Mouse (Mus musculus): ENCODE measurements around the gene Cntln. TPM values are rescaled to one million over a fixed set of nuclear protein-coding genes. Genes with fewer than 3 reads are reported as not detected.
A peak's percentile ranks its signal among the peaks of the same experiment; 100 is the strongest.

The Cntln gene
- polyA plus RNA-seq, 1 experiment: 6.4 TPM

DNA sequence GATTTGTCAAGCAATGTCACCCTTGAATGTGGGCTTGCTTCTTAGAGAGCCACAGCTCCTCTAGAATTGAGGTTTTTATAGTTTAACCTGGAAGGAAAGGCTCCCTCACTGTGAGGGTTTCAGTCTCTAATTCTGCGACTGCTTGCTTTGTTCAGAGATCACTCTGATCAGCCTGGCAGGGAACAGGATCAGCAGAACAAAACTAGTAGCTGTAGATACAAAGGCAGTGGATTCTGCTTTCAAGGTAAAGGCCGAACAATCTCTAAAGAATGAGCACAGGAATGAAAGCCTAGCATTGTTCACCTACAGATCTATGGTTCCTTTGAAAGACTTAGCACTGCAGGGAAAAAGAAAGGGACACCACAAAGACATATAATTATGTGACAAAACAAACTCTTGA, 161.6 kb downstream of the Cntln start:
- no peak for TF ChIP-seq CTCF (IDR thresholded peaks at IDR 0.05; ENCODE audit: low read depth, low read length)
- TF ChIP-seq POLR2A (IDR thresholded peaks at IDR 0.05; ENCODE audit: borderline replicate concordance, low read depth, low read length): no peak
- Histone ChIP-seq H3K27ac (ENCODE audit: insufficient read depth, low read depth, low read length) (no peak overlapping the region), H3K4me3 (ENCODE audit: insufficient read depth, low read length) (no peak overlapping the region), H3K4me1 (ENCODE audit: control insufficient read depth, insufficient read depth, low read length) (no peaks in the 10 kb centered on the region)

DNA sequence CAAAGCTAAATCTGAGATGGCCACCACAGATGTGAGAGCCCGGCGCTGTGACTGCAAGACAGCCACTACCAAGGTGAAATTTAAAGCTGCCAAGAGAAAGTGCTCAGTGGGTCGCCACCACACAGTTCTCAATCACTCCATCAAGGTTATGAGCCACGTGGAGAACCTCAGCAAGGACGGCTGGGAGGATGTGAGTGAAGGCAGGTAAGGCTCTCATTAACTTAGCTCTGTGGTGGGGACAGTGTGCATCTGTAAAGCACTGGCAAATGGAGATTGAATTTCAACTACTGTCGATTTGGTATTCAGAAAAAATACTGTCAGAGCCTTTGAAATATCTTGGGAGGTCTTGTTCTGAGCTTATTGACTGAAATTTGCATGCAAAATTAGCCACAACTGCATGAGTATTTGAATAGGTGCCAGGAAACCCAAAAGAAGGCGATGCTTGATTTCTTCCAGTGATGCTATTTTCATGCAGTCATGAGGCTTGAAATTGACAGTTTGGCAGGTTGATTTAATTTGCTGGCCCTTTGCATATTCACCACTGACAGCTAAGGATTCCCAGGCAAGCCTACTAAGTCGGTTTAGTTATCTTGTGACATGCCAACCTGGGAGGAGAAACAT, 165.9 kb downstream of the Cntln start:
- Histone ChIP-seq H3K4me3 (ENCODE audit: insufficient read depth, low read length) (no peak overlapping the region), H3K4me1 (ENCODE audit: control insufficient read depth, insufficient read depth, low read length) (no peaks in the 10 kb centered on the region), H3K27ac (ENCODE audit: insufficient read depth, low read depth, low read length) (no peak overlapping the region)
- TF ChIP-seq POLR2A (IDR thresholded peaks at IDR 0.05; ENCODE audit: borderline replicate concordance, low read depth, low read length) (no peak), CTCF (IDR thresholded peaks at IDR 0.05; ENCODE audit: low read depth, low read length) (no peak)

DNA sequence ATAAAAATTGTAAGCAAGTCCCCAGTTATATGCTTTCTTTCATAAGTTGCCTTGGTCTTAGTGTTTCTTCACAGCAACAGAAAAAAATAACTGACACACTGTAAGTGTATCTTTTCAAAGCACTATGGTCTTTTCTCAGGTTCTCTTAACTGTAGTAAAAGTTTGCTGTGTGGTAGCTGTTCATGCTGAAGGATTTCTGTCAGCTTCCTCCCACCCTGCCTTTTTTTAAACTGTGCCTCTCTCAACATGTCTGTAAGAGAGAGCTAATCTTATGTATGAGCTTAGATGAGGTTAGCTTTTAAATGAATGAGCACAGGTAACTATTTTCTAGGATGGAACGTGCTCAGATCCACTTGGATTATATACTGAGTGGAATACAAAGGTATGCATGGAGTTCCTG, 170.5 kb downstream of the Cntln start:
- no peaks in the 10 kb centered on the region for H3K4me1 ChIP-seq (ENCODE audit: control insufficient read depth, insufficient read depth, low read length)
- no peak overlapping the region for H3K4me3 ChIP-seq (ENCODE audit: insufficient read depth, low read length)
- no peak overlapping the region for H3K27ac ChIP-seq (ENCODE audit: insufficient read depth, low read depth, low read length)
- TF ChIP-seq POLR2A (IDR thresholded peaks at IDR 0.05; ENCODE audit: borderline replicate concordance, low read depth, low read length) (no peak), CTCF (IDR thresholded peaks at IDR 0.05; ENCODE audit: low read depth, low read length) (no peak)

DNA sequence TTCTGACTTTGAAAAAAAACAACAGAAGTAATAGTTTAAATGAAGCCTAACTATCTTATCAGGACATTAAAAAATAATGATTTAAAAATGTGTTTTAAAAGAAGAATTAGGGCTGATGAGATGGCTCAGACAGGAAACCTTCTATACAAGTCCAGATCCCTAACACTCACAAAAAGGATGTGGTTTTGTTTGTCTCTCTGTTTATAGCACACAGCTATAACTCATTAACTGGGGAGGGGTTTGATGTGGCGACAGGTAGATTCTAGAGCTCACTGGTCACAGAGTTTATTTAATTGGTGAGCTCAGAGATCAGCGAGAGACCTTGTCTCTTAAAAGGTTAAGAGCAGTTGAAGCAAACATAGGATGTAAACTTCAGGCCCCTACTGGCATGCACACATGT, 175.5 kb downstream of the Cntln start:
- H3K4me1 ChIP-seq (ENCODE audit: control insufficient read depth, insufficient read depth, low read length): no peaks in the 10 kb centered on the region
- no peak for TF ChIP-seq POLR2A (IDR thresholded peaks at IDR 0.05; ENCODE audit: borderline replicate concordance, low read depth, low read length)
- no peak for TF ChIP-seq CTCF (IDR thresholded peaks at IDR 0.05; ENCODE audit: low read depth, low read length)
- no peak overlapping the region for H3K4me3 ChIP-seq (ENCODE audit: insufficient read depth, low read length)
- H3K27ac ChIP-seq (ENCODE audit: insufficient read depth, low read depth, low read length): no peak overlapping the region

DNA sequence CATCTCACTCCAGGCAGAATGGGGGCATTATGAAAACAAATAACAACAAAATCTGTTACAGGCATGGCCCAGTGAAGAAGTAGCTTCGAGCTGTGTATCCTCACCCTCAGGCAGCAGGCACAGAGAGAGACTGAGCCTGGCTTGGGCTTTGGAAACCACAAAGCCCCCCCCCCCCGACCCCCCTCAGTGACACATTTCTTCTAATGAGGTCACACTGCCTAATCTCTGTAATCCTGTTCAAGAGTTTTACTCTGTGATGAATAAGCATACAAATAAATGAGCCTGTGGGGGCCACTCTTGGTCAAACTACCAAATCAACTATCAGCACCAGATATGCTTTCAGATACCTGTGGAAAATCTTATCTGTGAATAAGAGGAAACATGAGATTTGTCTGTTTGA, 177.6 kb downstream of the Cntln start:
- Histone ChIP-seq H3K27ac (ENCODE audit: insufficient read depth, low read depth, low read length) (no peak overlapping the region), H3K4me3 (ENCODE audit: insufficient read depth, low read length) (no peak overlapping the region), H3K4me1 (ENCODE audit: control insufficient read depth, insufficient read depth, low read length) (no peaks in the 10 kb centered on the region)
- TF ChIP-seq POLR2A (IDR thresholded peaks at IDR 0.05; ENCODE audit: borderline replicate concordance, low read depth, low read length) (no peak), CTCF (IDR thresholded peaks at IDR 0.05; ENCODE audit: low read depth, low read length) (no peak)

DNA sequence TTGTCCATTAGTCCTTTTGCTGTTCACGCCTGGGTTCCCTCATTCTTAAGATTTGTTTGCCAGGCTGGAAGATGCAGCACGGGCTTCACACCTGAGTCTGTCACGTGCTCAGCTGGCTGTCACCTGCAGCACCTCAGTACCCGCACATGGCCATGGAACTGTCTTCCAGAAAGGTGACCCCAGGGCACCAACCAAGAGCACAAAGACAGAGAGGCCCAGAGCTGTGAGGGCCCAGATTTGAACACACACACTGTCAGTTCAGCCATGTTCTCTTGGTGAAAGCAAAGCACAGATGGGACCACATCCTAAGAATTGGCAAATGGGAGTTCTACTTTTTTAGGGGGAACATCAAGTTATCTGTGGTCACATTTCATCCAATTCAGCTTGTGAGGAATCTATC, 211.9 kb downstream of the Cntln start:
- no peaks in the 10 kb centered on the region for H3K4me1 ChIP-seq (ENCODE audit: control insufficient read depth, insufficient read depth, low read length)
- H3K27ac ChIP-seq (ENCODE audit: insufficient read depth, low read depth, low read length): no peak overlapping the region
- TF ChIP-seq CTCF (IDR thresholded peaks at IDR 0.05; ENCODE audit: low read depth, low read length) (no peak), POLR2A (IDR thresholded peaks at IDR 0.05; ENCODE audit: borderline replicate concordance, low read depth, low read length) (no peak)
- H3K4me3 ChIP-seq (ENCODE audit: insufficient read depth, low read length): no peak overlapping the region

DNA sequence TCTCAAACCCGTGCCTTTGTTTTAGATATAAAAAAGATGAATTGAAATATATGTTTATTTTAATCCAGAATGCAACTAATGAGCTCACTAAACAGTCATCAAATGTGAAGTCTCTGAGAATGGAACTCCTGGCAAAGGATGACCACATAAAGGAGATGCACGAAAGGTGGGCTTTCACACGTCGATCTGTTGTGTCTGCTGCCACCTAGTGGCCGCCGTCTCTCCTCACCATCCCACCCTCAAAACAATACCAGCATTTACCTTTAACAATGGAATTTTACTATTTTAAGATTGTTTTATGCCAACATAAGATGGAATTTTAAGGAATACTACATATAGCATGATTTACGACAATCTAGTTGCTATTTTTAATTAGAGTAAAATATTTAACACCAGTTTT, 212.6 kb downstream of the Cntln start:
- no peak for TF ChIP-seq POLR2A (IDR thresholded peaks at IDR 0.05; ENCODE audit: borderline replicate concordance, low read depth, low read length)
- peak; percentile 86 for TF ChIP-seq CTCF (IDR thresholded peaks at IDR 0.05; ENCODE audit: low read depth, low read length)
- Histone ChIP-seq H3K27ac (ENCODE audit: insufficient read depth, low read depth, low read length) (no peak overlapping the region), H3K4me1 (ENCODE audit: control insufficient read depth, insufficient read depth, low read length) (no peaks in the 10 kb centered on the region), H3K4me3 (ENCODE audit: insufficient read depth, low read length) (no peak overlapping the region)

DNA sequence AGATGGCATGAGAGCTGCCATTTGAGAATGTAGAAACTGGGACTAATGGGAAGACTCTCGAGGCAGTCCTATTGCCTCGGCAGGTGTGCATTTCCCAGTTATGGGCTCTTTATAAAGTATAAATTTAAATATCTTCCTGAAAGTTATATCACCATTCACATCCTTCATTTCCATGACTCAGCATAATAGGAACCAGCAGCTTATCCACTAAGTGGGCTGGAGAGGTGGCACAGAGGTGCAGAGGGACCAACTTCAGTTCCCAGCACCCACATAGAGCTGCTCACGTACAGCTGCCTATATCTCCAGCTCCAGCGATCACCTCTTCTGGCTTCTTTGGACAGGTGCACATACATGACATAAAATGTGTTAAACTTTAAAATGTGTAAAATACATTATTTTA, 218.1 kb downstream of the Cntln start:
- H3K4me3 ChIP-seq (ENCODE audit: insufficient read depth, low read length): no peak overlapping the region
- H3K27ac ChIP-seq (ENCODE audit: insufficient read depth, low read depth, low read length): no peak overlapping the region
- TF ChIP-seq CTCF (IDR thresholded peaks at IDR 0.05; ENCODE audit: low read depth, low read length): no peak
- TF ChIP-seq POLR2A (IDR thresholded peaks at IDR 0.05; ENCODE audit: borderline replicate concordance, low read depth, low read length): no peak
- 0 out of 2 replicates have a peak, but pooled peaks cover 2% of the 10 kb centered on the region for H3K4me1 ChIP-seq (ENCODE audit: control insufficient read depth, insufficient read depth, low read length)

DNA sequence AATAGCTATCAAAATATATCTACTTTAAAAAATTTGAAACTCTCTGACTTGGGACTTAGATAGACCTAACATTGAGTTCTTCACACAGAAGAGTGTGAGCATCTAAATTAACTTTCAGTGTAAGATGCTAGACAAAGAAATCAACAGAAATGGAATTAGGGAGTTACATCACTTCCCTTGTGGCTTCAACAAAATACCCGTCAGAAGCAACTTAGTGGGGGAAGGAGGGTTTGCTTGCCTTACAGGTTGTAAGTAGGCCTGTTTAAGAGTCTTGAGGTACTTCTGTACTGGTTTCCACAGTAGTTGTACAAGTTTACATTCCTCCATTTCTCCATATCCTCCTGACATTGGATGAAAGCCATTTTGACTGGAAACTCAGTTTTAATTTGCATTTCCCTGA, 222.3 kb downstream of the Cntln start:
- Histone ChIP-seq H3K4me3 (ENCODE audit: insufficient read depth, low read length) (no peak overlapping the region), H3K4me1 (ENCODE audit: control insufficient read depth, insufficient read depth, low read length) (0 out of 2 replicates have a peak, but pooled peaks cover 2% of the 10 kb centered on the region), H3K27ac (ENCODE audit: insufficient read depth, low read depth, low read length) (no peak overlapping the region)
- TF ChIP-seq CTCF (IDR thresholded peaks at IDR 0.05; ENCODE audit: low read depth, low read length): no peak
- no peak for TF ChIP-seq POLR2A (IDR thresholded peaks at IDR 0.05; ENCODE audit: borderline replicate concordance, low read depth, low read length)

DNA sequence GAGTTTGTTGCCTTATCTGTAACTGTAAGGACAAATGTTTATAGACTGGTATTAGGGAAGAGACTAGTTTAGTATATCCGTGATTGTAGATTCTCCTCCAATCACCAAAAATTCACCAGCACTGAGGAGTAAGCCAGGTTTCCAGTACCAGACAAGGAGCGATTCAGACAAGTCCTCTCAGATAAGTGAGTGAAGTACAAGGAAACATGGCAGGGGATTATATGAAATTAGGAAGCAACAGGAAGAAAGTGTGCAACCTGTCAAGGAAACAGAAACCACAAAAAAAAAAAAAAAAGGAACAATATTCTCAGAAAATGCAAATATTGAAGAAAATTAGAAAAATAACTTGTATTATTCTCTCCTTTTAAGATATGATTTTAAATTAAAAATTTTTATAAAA, 222.9 kb downstream of the Cntln start:
- Histone ChIP-seq H3K27ac (ENCODE audit: insufficient read depth, low read depth, low read length) (no peak overlapping the region), H3K4me1 (ENCODE audit: control insufficient read depth, insufficient read depth, low read length) (0 out of 2 replicates have a peak, but pooled peaks cover 2% of the 10 kb centered on the region), H3K4me3 (ENCODE audit: insufficient read depth, low read length) (no peak overlapping the region)
- TF ChIP-seq POLR2A (IDR thresholded peaks at IDR 0.05; ENCODE audit: borderline replicate concordance, low read depth, low read length) (no peak), CTCF (IDR thresholded peaks at IDR 0.05; ENCODE audit: low read depth, low read length) (no peak)
